Mouse (Mus musculus) liver, adult (tissue): ENCODE results near the gene Kdm5a.

Experiments
- GATA4 ChIP-seq: IDR thresholded peaks from 2 replicates; pipeline ENCODE4 v1.6.1; 2014; ENCODE audit warnings: mild to moderate bottlenecking, low read length; ENCODE audit not compliant: insufficient replicate concordance

The Kdm5a gene

GRCm38 (mm10) chr6:120363688-120364522 is at the start of gene Kdm5a, which contains the start of gene Ccdc77:
TSS of gene Kdm5a (plus strand) at chr6:120364124.
TSS of gene Ccdc77 (minus strand) at chr6:120364374.
- TF ChIP-seq GATA4 = no peak

- TF ChIP-seq GATA4 = no peak
These were observed 45.5 kb upstream of the Kdm5a start for GRCm38 (mm10) chr6:120318303-120318940.

GRCm38 (mm10) chr6:120319129-120319528 is 44.8 kb upstream of the Kdm5a start:
- no peak for TF ChIP-seq GATA4

GRCm38 (mm10) chr6:120320369-120320768 is 43.6 kb upstream of the Kdm5a start:
- TF ChIP-seq GATA4 = no peak

DNA sequence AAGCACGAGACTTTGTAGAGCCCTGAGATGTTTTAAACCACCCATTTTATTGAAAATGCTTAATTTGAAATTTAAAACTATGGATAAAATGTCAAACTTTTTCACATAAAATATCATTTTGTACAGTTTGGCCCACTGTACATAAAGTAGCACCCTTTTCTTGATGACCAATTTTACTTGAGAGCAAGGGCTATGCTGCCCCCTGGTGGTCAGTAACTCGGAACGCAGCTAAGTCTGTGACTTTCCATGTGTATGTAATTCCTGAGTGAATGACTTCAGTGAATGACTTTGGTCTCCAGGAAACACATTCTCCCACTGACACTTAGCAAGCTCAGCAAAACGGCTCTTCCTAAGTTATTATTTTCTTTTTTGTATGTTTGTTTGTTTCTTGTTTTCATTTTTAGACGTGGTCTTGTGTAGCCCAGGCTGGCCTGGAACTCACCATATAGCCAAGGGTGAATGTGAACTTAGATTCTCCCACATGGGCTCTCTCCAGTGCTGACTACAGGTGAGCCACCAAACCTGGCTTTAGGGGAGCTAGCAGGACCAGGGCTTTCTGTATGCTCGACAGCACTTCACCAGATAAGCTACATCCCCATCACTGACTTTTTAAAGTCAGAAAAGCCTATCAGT is 39.5 kb upstream of the Kdm5a start:
- TF ChIP-seq GATA4 = no peak

DNA sequence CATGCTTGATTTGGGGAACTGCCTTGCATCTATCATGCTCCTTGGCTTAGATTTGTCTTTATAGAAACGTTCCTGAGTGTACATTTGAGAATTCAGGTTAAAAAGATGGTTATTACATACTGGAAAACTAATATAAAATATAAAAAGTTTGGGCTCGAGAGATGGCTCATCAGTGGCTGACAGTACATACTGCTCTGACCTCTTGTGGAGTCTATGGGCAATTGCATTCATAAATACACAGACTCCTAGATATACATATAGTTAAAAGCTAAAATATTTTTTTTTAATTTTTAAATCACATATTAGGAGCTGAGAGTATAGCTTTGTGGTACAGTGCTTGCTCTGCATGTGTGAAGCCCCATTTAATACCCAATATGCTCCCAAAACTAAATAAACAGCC is 31.6 kb upstream of the Kdm5a start:
- TF ChIP-seq GATA4 = no peak

GRCm38 (mm10) chr6:120343992-120344391 is 19.9 kb upstream of the Kdm5a start:
- TF ChIP-seq GATA4 = no peak

DNA sequence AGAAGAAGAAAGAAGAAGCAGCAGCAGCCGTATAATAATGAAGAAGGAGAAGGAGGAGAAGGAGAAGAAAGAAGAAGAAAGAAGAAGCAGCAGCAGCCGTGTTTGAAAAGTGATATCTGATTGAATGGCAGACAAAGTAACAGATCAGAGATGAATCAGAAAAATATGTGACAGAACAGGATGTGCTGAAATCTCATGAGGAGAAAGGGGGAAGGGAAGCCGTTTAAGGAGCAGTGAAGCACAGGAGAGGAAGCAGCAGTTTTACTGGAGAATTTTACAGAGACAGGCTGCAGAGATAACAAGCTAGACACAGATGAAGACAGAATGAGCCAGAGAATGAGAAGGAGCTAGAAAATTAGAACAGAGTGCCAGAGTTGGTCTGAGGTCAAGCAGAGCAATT is 14.9 kb upstream of the Kdm5a start:
- TF ChIP-seq GATA4 = no peak

DNA sequence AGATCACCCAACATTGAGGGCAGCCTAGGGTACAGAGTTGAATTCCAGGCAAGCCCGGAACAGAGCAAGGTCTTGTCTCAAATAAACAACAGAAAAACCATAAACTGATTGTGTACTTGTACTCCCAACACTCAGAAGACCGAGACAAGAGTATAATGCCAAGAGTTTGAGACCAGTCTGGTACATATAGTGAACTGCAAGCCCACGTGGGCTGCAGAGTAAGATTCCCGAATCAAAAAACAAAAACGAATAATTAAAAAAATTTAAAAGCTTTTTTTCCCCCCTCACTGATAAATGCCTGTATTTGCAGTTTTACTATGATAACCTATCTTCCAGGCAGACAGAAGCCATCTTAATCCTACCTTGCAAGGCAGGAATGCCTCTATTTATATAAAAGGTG is 7.4 kb upstream of the Kdm5a start:
- TF ChIP-seq GATA4 = no peak

DNA sequence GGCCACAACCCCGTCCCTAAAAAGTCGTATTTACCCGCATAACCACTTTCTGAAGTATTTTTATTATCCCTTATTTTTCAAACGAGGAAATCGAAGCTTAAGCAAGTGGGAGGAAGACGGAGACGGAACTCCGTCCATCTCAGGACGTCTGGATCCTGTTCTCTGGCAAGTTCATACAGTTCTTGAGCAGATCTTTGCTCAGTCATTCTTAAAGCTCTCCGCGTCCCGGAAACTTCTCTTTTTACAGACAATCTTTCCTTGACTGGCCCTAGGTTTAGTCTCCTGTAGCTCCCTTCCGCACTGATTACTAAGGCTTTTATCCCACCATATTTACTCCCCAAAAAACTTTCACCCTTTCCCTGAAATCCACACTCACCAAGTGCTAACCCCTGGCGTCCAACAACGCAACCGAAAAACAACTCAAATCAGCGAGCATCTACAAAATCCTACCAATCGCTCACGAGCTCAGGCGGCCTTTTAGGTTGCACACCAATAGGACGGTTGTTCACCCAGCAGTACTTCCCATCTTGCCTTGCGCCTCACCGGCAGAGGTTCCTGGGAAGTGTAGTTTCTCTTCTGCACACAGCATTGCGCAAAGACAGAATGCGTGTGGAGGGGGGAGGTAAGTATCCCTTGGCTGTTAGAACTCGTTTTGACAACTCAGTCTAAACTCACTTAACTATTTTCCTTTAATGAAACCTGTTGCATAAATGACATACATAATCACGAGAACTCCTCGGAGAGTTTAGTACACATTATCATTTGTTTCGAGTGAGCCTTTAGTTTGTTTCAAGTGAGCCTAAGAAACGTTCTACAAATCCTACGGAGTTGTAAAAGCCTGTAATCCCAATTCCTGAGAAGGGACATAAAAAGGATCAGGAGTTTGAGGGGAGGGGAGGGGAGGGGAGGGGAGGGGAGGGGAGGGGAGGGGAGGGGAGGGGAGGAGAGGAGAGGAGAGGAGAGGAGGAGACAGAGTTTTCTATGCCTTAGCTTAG is 6.7 kb upstream of the Kdm5a start:
- TF ChIP-seq GATA4 = peak; percentile 11; the same call in 1 of the 2 replicates

DNA sequence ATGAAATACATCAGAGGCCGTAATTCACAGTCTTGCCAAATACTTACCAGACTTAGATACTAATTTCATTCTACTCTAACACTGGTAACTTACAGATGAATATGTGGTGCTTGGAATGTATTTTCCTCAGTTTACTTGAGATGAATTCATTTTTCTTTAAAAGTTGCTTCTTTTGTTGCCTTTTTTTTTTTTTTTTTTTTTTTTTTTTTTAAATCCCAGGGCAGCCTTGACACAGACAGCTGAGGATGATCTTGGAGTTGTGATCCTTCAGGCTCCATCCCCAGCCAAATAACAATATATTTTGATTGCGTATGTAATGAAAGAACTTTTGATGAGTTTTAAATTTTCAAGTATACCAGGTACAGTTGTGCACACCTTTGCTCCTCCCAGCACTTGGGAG is 1.8 kb upstream of the Kdm5a start:
- no peak for TF ChIP-seq GATA4

GRCm38 (mm10) chr6:120362774-120363687 is 893 bp upstream of the Kdm5a start:
- no peak for TF ChIP-seq GATA4

- no peak for TF ChIP-seq GATA4
These were observed 590 bp downstream of the Kdm5a start for GRCm38 (mm10) chr6:120364523-120364905.

DNA sequence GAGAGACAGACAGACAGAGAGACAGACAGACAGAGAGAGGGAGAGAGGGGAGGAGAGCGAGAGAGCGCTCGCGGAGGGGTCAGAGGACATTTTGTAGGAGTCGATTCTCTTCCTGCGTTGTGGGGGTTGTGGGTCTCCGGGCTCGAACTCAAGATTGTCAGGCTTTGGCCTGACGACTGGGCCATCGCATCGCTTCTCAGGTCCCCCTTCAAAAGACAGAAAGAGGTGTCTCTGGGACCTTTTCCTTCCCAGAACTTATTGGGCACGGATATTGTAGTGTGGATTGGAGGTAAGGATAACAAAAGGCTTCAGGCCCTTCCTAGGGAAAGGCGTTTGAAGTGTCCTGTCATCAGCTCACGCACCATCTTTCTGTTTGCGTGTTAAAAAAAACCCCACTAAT is 1.1 kb downstream of the Kdm5a start:
- no peak for TF ChIP-seq GATA4
